Mouse (Mus musculus) megakaryocyte, embryonic 14.5 days (primary cell): ENCODE results near the gene 1110002E22Rik. TPM values are rescaled to one million over a fixed set of nuclear protein-coding genes. Genes with fewer than 3 reads are reported as not detected.

ENCODE experiments used
- H3K27me3 ChIP-seq: replicated peaks from 2 replicates; pipeline ENCODE3; 2012; ENCODE audit warnings: inconsistent platforms
- H3K36me3 ChIP-seq: replicated peaks from 2 replicates; pipeline ENCODE3; 2012; ENCODE audit warnings: low read length, inconsistent platforms, mixed read lengths
- H3K4me1 ChIP-seq: 2 replicates; pipeline ENCODE4 v1.6.1; 2012; ENCODE audit warnings: inconsistent platforms
- H3K4me3 ChIP-seq: replicated peaks from 2 replicates; pipeline ENCODE3; 2012; ENCODE audit warnings: moderate library complexity, mild to moderate bottlenecking, inconsistent platforms
- H3K9me3 ChIP-seq: 2 replicates; pipeline ENCODE4 v1.6.1; 2012; ENCODE audit warnings: inconsistent platforms
- FLI1 ChIP-seq: IDR thresholded peaks from 2 replicates; pipeline ENCODE4 v1.6.1; 2012; ENCODE audit warnings: low read length, inconsistent platforms, mixed read lengths
- GATA1 ChIP-seq: IDR thresholded peaks from 3 replicates; pipeline ENCODE4 v1.6.1; 2012; ENCODE audit warnings: mixed read lengths, low read length, inconsistent platforms, borderline replicate concordance
- polyA plus RNA-seq: library from polyadenylated mRNA; stranded (reverse); fragments of >175 nt; gene quantifications from 2 replicates; pipeline ENCODE4 v1.2.3, GENCODE M21; 2012; ENCODE audit warnings: low replicate concordance; ENCODE audit not compliant: insufficient read depth

The 1110002E22Rik gene
- polyA plus RNA-seq, 1 experiment = 0.03 TPM

GRCm38 (mm10) chr3:138119444-138120105 lies 54.7 kb downstream of the 1110002E22Rik start:
- no peak overlapping the region for H3K4me3 ChIP-seq
- no peak for TF ChIP-seq GATA1
- TF ChIP-seq FLI1 = no peak
- H3K9me3 ChIP-seq = no peaks in the 10 kb centered on the region
- H3K4me1 ChIP-seq = no peaks in the 10 kb centered on the region
- no peaks in the 10 kb centered on the region for H3K36me3 ChIP-seq
- peaks cover 1% of the 10 kb centered on the region for H3K27me3 ChIP-seq

DNA sequence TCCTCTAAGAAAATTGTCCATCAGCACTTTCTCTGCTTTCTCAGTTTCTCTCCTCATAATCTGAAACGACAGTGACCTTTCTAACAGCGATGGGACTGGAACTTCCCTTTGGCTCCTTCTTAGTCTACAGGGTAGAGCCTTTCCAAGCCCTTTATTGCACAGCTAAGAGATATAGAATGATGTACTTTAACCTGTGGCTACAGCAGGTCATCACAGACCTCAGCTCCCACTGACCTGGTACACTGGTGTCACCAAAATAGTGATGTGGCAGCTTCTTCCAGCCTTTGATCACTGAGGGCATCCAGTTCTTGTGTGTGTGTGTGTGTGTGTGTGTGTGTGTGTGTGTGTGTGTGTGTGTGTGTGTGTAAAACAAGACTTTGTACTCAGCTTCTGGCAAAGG lies 56.6 kb downstream of the 1110002E22Rik start:
- Histone ChIP-seq H3K27me3 (peaks cover 2% of the 10 kb centered on the region), H3K36me3 (no peaks in the 10 kb centered on the region), H3K4me3 (no peak overlapping the region), H3K4me1 (no peaks in the 10 kb centered on the region), H3K9me3 (no peaks in the 10 kb centered on the region)
- TF ChIP-seq FLI1 = no peak

- peaks cover 2% of the 10 kb centered on the region for H3K27me3 ChIP-seq
- no peak for TF ChIP-seq FLI1
- TF ChIP-seq GATA1 = no peak
- H3K4me1 ChIP-seq = no peaks in the 10 kb centered on the region
- no peaks in the 10 kb centered on the region for H3K36me3 ChIP-seq
- H3K9me3 ChIP-seq = no peaks in the 10 kb centered on the region
- no peak overlapping the region for H3K4me3 ChIP-seq
These were observed 59.0 kb downstream of the 1110002E22Rik start for GRCm38 (mm10) chr3:138123842-138124241.

GRCm38 (mm10) chr3:138129110-138129509 lies 64.3 kb downstream of the 1110002E22Rik start:
- TF ChIP-seq FLI1 (no peak), GATA1 (no peak)
- no peak overlapping the region for H3K4me3 ChIP-seq
- H3K36me3 ChIP-seq = no peaks in the 10 kb centered on the region
- peaks cover 2% of the 10 kb centered on the region for H3K27me3 ChIP-seq
- H3K4me1 ChIP-seq = no peaks in the 10 kb centered on the region
- no peaks in the 10 kb centered on the region for H3K9me3 ChIP-seq

DNA sequence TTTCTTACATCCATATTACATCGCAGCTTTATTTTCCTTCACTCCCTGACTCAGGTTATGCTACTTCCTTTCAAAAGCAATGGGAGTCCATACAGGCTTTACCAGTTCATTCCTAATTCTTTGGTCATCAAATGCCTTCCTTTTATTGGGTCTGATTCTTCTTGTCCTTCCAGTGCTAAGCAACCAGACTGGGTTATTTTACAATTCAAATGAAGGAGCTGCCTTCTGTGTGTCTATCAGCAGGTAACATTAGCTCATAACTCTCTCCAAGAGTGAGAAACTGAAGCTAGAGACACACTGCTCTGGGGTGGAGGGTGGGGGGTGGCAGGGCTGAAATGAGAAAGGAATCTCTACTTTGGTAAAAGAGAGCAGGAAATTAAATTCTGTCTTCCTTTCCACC lies 65.8 kb downstream of the 1110002E22Rik start:
- no peaks in the 10 kb centered on the region for H3K27me3 ChIP-seq
- H3K4me3 ChIP-seq = no peak overlapping the region
- H3K36me3 ChIP-seq = no peaks in the 10 kb centered on the region
- no peaks in the 10 kb centered on the region for H3K9me3 ChIP-seq
- no peaks in the 10 kb centered on the region for H3K4me1 ChIP-seq
- TF ChIP-seq GATA1 = no peak
- TF ChIP-seq FLI1 = no peak

Other genes with a start within 250 kb of the 1110002E22Rik start
- gene H2afz, start 200.6 kb upstream of the 1110002E22Rik start, polyA plus RNA-seq = 1,556 and 2,515 TPM in 2 replicates
- gene Dnajb14, start 197.4 kb upstream of the 1110002E22Rik start, polyA plus RNA-seq = 0.76 and 2.5 TPM in 2 replicates
- 5.9 and 25.2 TPM in 2 replicates for gene Lamtor3, start 146.5 kb upstream of the 1110002E22Rik start, polyA plus RNA-seq
- gene Dapp1, start 83.5 kb upstream of the 1110002E22Rik start, polyA plus RNA-seq = 8.0 and 32.0 TPM in 2 replicates
- gene Gm5105, start 2.3 kb downstream of the 1110002E22Rik start, polyA plus RNA-seq = not detected in 2 replicates
- 0.78 and 3.1 TPM in 2 replicates for gene Trmt10a, start 78.4 kb downstream of the 1110002E22Rik start, polyA plus RNA-seq
- 0.41 TPM in 1 of 2 replicates, not detected in the other for gene Mttp, start 79.9 kb downstream of the 1110002E22Rik start, polyA plus RNA-seq
- not detected in 2 replicates for gene 4930579F01Rik, start 128.8 kb downstream of the 1110002E22Rik start, polyA plus RNA-seq
- not detected in 2 replicates for gene Adh7, start 152.7 kb downstream of the 1110002E22Rik start, polyA plus RNA-seq
- gene Adh1, start 195.9 kb downstream of the 1110002E22Rik start, polyA plus RNA-seq = 0.11 TPM in 1 of 2 replicates, not detected in the other
- gene Adh6a, start 248.2 kb downstream of the 1110002E22Rik start, polyA plus RNA-seq = not detected in 2 replicates